Mouse (Mus musculus) adrenal gland, adult (tissue): ENCODE measurements around the gene Gprc5c.

Experiments
- DNase-seq, 2 experiments: peaks; one replicate each; pipeline ENCODE4 v3.0.0; 2022 to 2023; ENCODE audit warnings: low spot score in 1 of 2; ENCODE audit not compliant: inconsistent age in 2 of 2

Gene Gprc5c

GRCm38 (mm10) chr11:114850452-114851268, at the start of gene Gprc5c:
Gprc5c (plus strand) TSS chr11:114851152.
- DNase-seq, result peak in 1 of 2 experiments; percentile 71

DNA sequence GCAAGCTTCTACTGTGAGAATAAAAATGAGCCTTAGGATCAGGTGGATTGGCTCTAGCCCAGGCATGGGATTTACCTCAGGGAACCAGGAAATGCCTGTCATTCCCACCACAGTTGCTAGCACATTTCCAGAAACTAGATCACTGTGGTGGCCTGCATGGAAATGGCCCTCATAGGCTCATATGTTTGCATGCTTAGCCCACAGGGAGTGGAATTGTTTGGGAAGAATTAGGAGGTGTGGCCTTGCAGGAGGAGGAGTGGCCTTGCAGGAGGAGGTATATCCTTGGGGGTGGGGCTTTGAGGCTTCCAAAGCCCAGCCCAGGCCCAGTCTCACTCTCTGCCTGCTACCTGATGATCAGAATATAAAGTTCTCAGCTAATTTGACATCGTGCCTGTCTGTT, 49.0 kb upstream of the Gprc5c start:
- no peak for DNase-seq

DNA sequence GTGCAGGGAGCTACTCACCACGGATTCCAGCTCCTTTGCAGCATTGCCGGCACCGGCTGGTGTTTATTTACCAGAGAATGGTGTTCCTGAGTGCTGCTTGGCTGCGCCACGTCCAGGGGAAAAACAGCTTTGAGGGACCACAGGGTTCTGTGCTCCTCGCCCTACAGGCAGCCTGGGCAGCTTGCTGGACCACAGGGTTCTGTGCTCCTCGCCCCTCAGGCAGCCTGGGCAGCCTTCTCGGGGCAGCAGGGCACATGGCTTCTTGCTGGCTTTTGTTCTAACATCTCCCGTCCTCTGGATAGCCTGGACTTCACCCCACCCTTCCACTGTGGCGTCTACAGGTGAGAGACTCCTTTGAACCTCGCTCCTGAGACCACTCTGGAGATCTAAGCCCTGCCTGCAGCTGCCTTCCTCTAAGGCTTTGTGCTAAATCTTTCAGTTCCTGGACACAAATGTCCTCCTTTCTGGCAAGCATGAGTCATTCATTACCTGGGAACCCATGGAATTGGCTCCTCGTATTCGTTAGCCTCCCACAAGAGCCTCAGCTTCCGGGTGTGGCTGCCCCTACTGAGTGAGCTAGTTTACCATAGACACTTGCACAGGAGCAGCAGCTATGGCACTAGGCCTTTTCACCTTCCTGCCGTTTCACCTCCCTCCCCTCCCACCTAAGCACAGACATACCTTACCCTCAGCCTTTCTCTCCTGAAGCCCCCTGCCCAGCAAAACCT, 48.2 kb upstream of the Gprc5c start:
- DNase-seq, result no peak

DNA sequence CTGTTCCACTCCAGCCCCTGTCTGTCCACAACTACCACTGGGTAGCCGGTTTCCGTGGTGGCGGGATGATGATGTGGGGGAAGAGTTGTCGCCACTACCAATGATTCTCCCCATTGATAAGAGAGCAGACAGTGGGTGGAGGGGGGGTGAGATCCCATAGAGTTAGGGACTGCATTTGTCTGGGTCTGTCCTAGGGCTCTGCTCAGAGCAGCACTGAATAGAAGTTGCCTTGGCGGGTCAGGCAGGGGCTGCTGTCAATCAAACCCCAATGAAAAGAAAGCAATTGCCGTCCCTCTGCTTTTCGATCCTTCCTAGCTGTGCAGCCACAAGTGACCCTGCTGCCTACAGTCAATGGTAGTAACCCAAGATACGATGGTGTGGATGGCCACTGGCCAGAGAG, 47.0 kb upstream of the Gprc5c start:
- no peak for DNase-seq

DNA sequence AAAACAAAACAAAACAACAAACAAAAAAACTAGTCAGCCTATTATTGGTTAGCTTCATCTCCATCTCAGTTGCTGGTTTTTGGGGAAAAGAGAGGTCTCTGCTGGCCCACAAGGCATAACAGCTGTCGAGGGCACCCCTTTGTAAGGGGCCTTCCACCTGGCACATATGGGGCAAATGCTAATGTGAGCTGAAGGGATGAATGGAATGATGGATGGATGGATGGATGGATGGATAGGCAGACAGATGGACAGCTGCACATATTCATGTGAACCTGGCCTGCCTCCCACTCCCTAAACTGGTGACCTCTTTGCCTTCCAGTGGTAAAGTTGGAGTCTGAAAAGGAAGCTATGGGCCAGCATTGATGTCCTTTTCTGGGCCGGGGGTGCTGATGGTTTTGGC, 43.9 kb upstream of the Gprc5c start:
- no peak for DNase-seq

DNA sequence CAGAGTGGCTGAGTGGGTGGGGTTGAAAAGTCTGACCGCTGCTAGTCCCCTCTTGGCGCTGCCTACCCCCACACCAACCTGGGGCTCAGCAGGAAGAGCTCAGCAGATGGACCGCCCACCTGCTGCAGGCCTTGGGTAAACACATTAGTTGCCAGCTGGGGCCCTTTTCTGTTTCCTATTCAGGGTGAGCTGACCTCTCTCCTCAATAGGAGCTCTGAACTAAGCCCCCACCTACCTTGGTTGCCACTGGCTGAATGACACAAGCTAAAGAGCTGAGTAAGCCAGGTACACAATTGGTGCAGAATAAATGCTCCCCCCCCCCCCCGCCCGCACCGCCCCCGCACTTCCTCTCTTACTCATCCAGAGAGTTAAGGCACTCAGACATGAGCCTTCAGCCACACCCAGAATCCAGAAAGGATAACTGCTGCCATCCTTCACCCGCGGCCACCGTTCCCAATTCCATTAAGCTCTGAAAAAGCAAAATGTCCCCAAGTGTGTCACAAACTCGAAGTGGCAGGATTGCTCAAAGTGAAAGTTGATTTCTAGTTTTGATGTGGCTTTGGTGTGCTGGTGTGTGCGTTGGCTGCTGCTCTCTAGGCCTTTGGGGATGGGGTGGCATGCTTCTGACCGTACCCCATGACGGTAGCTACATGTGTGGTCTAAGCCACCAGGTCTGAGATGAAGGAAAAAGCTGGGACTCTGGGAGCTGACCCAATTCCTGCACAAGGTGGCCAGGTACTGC, 43.1 kb upstream of the Gprc5c start:
- no peak for DNase-seq

DNA sequence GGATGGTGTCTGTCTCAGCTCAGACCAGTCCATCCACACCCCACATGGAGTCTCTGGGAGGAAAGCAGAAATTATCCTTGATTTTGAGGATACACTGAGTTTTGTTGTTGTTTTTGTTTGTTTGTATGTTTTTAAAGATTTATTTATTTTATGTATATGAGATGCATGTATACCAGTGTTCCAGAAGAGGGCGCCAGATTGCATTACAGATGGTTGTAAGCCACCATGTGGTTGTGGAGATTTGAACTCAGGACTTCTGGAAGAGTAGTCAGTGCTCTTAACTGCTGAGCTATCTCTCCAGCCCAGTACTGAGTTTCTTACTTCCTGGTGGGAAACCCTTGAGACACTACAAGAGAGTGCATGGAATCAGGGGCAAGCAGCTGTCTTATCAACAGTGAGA, 41.6 kb upstream of the Gprc5c start:
- DNase-seq, result no peak

GRCm38 (mm10) chr11:114810344-114810743, 40.6 kb upstream of the Gprc5c start:
- DNase-seq, result no peak

GRCm38 (mm10) chr11:114812731-114813240, 38.2 kb upstream of the Gprc5c start:
- peak; percentile 85 to 96 for DNase-seq

GRCm38 (mm10) chr11:114814873-114815592, 35.9 kb upstream of the Gprc5c start:
- no peak for DNase-seq

- no peak for DNase-seq
Measured at GRCm38 (mm10) chr11:114816934-114817333, 34.0 kb upstream of the Gprc5c start.

DNA sequence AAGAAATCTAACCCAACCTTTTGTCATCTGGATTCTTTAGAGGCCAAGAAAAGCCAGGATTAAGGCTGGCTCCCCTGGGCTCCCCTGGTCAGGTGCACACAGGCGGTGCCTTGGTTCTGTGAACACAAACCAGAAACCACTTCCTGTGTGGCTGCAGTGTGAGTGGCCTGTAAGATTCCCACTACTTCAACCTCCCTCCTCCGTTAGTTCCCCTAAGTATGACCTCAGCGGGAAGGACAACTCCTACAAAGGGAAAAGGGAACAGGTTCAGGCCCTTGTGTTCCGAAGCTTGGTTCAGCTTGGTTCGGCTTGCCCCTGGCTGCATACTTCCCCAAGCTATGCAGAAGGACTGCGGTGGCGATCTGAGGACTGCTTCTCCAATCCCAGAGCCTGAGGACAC, 32.8 kb upstream of the Gprc5c start:
- DNase-seq, result peak in 1 of 2 experiments; percentile 36

DNA sequence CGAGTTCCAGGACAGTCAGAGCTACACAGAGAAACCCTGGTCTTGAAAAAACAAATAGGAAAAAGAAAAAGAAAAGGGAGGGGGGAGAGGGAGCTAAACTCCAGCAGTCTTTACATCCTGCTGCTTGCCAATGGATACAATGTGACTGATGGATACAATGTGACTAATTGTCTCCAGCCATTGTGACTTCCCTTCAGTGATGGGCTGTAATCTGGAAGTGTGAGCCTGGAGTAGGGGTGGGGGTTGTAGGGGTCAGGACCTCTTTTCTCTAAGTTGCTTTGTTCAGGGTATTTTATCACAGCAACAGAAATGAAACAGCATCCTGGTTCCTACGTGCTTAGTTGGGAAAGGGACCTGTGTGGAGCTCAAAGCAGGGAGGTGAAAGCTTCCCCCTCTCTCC, 31.8 kb upstream of the Gprc5c start:
- no peak for DNase-seq

- no peak for DNase-seq
Measured at GRCm38 (mm10) chr11:114820444-114820843, 30.5 kb upstream of the Gprc5c start.

DNA sequence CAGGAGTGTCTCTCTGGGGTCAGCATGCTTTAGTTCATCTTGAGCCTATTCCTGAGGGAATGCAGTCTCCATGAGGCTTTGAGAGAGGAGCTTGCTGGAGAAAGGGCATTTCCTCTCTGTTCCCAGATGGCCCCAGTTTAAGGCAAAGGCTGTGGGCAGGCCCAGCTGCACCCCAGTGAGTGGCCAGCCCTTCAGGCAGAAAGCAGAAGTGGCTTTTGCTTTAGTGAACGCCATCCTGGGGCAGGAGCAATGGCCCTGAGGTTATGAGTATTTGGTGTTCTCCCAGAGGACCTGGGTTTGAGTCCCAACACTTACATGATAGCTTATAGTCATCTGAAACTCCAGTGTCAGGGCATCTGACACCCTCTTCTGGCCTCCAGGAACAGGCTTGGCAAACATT, 29.6 kb upstream of the Gprc5c start:
- no peak for DNase-seq

- no peak for DNase-seq
Measured at GRCm38 (mm10) chr11:114822727-114823126, 28.2 kb upstream of the Gprc5c start.

- no peak for DNase-seq
Measured at GRCm38 (mm10) chr11:114823199-114823725, 27.7 kb upstream of the Gprc5c start.

DNA sequence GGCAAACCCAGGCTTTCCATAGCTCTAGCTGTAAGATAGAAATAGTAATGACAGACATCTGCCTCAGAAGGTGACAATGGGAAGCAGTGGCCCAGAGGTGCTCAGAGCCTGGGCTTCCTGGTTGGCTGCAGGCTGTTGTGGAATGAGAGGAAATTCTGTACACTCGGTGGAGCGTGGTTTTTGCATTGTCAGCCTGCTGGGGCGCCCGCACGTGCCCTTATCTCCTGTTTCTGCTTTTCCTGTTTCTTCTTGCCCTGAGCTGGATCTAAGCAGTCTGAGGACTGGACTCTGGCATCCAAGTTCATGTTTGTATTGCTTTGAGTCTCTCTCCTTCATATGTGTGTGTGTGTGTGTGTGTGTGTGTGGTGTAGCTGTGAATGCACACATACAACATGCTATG, 24.3 kb upstream of the Gprc5c start:
- no peak for DNase-seq

DNA sequence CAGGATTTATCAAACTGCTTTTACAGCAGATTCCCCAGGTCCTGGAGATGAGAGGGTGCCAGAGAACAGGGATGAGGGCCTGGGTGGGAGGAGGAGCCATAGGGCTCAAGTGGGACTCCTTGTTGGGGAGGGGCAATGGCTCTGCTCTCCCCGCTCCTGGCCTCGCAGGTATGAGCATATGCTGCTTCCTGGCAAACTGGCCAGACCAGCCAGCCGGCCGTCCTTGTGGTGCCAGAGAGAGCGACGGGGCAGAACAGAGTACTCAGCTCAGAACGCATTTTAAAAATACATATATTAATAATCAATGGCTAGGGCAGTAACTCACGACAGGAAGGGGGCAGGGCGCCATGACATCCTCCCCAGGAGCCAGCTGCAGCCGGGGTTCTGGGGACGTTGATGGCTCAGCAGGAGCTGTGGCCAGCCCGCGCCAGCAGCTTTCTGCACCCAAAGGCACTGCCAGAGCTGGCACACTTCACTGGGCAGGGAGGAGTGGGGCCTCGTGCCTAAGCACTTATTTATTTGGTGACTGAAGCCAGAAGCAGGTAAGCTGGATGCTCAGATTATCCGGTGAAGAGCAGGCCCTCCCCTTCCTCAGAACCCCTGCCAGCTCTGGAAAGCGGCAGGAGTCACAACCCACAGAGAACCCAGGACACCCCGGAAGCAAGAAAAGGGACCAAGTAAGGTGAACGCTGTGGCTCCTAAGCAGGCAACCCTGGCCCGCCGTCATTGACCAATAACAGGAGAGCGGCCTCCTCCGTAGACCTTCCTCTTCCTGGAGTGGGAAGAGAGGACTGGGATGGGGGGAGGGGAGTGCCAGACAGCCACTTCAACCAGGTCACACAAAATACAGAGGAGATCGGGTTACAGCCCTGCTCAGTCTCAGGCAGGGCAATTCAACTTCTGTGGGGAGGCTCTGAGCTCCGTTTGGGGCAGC, 21.2 kb upstream of the Gprc5c start:
- DNase-seq, result peak; percentile 38 to 70

DNA sequence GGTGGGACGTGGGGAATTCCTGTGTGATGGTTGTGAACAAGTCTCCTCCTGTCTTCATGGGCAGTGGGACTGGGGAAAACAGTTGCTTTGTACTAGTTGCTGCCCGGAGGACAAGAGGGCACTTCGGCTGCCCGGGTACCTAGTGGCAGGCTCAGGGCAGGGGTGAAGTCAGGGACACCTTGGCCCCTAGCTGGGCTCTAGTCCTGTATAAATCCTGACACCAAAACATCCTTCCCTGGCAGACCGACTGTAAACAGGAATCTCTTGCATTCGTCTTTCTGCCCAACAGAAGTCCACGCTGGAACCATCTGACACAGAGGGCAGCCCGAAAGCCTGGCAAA, 20.5 kb upstream of the Gprc5c start:
- no peak for DNase-seq
